Mouse (Mus musculus): Measurements from ENCODE around the gene Clic6.
A peak's percentile ranks its signal among the peaks of the same experiment; 100 is the strongest.

Gene Clic6

DNA sequence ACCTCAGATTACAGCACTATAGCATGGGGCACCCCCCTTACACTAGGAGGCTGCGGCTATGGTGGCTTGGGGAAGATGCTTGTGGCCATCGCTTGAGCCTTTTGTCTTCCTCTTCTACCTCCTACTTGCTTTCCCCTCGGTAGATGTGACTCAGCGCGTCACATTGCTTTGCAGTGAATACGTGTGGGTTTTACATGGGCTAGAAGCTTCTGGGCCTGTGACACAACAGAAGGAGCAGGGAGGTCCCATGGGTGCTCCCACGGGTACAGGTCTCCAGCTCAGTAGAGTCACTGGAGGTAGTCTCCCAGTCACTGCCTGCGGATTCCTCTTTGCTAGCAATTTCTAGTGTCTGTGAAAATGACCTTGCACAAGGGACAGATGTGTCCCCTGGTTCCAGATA lies 39.1 kb downstream of the Clic6 start:
- no peak for DNase-seq (ENCODE audit: low spot score)

DNA sequence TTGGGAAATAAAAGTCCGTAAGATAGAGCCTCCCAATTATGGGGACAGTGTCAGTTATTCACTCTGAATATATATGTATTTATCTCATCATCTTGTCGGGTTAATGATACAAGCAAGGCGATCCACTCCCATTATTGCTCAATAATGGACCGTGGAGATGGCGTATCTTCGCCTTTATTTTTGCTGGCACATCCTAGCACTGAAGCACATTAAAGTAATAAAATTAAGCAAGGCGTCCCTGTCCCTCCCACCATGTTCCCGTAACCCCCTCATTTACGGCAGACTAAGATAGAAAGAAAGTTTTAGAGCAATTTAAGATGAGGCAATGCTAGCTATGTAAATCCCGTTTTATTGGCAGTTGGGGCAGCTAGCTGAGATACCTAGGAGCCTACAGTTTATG lies 40.4 kb downstream of the Clic6 start:
- DNase-seq (ENCODE audit: low spot score), result no peak

DNA sequence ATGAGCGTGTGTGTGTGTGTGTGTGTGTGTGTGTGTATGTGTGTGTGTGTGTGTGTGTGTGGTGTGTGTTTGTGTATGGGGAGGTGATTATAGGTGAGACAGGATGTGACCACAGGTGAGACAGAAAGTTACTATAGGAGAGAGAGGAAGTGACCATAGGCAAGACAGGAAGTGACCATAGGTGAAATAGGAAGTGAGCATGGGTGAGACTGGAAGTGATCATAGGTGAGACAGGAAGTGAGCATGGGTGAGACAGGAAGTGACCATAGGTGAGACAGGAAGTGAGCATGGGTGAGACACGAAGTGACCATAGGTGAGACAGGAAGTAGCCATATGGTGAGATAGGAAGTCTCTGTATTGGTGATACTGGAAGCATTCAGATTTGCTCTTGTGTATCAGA lies 49.7 kb downstream of the Clic6 start:
- no peak for DNase-seq (ENCODE audit: low spot score)

DNA sequence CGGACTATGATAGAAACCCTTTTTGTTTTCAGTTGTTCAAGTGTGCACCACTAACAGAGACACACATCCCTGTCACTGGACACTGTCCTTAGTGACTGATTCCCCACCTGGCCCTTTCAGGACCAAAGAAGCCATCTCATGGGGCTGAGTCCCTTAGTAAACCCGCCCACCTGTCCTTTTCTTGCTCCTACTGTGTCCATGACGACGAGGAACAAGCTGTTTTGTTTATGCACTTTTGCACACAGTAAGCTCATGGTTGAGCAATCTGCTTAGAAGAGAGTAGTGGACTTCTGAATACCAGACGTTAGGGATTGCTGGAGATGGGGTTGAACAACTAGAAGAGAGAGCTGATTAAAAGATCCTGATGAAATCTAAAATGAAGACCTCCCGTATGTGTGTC lies 52.8 kb downstream of the Clic6 start:
- DNase-seq (ENCODE audit: low spot score), result no peak

DNA sequence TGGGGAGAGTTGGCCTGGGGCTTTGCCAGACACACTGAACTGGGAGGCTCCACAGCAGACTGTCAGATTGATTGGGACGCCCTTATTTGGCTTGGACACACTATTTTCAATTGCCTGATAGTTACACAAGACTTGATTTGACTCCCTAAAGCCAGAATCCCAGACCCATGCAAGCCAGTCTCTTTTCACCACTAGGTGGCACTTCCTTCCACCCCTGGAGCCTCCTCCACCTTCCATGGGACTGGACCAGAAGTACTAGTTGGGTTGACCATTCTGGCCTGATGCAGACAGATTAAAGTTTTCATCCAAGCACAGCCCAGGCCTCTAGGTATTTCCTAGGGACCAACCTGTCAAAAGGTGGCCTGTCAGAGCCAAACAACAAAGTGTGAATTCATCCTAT lies 58.7 kb downstream of the Clic6 start:
- DNase-seq (ENCODE audit: low spot score), result peak; percentile 59

DNA sequence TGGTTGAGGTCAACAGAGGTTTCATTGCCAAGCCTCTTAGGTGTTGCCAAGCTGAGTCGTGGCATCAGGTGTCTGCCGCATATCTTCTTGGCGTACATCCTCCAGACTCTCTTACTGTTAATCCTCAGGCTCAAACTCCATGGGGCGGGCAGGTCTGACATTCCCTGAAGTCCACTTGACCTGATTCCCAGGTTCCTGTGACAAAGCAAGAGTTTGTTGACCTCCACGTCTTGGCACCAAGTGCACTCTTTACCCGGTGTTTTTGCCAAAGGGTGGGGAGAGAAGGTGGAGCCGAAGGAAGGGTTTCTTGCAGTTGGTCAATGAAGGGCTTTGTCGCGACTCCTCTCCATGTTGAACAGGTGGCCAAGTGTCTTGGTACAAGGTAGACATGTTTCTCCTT lies 63.1 kb downstream of the Clic6 start:
- no peak for DNase-seq (ENCODE audit: low spot score)

DNA sequence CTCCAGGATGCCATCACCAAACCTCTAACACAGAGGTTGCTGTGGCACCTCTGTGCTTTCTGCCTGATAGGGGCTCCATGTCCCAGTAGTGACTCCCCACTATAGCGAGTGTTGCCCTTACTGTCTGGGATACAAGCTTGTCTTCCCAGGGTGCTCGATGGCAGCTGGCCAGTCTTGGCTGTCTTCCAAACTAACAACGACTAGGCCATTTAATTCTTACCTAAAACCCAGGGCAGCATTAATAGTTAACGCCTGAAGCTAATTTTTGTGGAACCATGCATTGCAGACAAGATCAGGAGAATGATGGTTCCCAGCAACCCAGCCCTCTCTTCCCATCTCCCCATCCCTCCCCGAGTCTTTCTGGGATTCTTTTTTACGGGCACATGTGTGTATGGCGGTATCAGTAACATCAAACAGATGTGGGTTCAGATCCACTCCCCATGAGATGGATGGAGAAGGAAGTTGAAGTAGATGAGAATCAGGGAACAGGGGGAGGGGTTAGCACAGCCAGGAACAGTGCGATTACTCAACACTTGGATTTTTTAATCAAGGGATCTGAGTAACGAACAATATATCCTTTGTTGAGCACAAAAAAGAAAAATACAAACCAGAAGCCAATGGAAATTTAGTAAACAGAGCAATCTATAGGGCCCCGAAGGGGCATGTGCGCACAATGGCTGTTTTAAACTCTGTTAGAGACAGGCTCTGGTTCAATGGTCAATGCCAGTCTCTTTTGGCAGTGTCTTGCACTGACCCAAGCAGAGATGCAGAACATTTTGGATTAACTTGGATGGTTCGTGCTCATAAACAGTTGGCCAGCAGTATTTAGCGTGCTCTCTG lies 66.0 kb downstream of the Clic6 start:
- no peak for DNase-seq (ENCODE audit: low spot score)

DNA sequence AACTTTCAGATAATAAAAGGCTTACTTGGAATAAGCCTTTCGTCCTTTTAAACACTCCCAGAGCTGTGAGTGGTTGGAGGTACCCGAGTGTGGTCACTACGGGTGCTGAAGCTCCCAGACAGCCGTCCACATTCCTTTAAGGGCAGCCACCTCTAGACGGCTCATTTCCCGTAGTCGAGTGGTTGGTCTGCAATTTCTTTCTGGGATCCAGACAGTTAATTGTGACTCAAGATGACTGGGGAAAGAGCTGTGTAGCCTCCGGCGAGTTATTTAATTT lies 66.5 kb downstream of the Clic6 start:
- no peak for DNase-seq (ENCODE audit: low spot score)

DNA sequence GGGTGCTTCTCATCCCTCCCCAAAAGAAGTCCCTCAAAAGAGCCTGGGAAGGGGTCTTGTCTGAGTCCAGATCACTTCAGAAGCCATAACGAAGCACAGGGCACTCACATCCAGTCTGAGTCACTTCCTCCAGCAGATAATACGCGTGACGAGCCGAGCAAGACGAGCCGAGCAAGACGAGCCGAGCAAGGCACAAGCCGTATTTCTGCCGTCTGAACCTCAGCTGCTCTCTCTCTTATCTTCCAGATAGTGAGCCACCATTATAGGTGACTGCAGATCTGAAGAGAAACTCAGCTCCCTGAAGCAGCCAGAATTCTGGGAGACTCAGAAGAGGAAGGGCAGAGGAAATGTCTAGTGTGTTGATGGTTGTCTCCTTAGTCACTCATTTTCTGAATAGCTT lies 67.3 kb downstream of the Clic6 start:
- no peak for DNase-seq (ENCODE audit: low spot score)

DNA sequence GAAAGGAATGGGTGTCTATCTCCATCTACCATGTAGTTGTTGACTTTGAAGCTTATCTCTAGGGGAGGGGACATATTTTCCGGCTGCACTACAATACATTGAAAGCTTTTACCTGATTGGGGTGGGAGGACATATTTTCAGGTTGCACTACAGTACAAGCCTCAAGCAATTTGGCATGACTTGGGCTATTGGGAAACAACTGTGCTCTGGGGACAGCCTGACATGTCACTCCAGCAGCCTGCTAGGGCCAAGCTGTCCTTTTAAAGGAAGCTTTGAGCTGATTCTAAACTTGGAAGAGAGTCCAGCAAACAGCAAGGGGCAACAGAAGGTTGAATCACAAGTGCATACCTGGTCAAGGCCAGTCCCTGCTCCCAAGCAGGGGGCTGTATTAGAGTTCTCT lies 69.5 kb downstream of the Clic6 start:
- DNase-seq (ENCODE audit: low spot score), result no peak

DNA sequence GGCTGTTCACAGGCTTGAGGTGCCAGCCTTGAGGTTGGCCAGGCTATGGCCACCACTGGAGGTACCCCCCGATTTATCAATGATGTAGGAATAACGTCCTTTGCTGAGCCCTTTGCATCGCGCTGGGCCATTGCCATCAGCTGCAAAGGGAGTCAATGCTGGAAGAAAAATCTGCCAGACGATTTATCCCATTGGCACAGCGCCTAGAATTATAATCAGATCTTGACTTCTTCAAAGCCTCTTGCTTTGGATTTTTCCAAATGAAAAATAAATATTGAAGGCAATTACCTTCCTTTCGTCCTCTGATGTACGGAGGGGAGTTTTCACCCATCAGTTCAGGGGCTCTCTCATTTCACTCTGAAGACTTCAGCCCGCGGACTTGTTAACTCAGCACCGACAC lies 79.8 kb downstream of the Clic6 start:
- no peak for DNase-seq (ENCODE audit: low spot score)

DNA sequence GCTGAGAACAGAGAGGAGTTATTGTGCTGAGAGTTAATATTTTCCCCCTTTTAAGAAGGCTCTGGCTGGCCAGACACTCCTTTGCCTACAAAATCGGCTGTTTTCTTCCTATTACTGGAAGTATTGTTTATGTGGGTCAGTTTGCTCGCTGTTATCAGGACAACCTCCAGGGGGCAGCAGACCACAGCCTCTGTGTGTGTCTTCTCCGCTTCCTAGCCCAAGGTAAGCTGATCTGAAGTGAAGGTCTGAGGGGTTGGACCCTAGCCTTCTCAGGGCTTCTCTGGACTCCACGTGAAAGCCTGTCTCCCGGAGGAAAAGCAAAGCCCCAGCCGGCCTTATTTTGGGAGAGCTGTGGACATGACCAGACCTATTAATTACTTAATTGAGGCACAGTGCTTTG lies 80.2 kb downstream of the Clic6 start:
- peak; percentile 93 for DNase-seq (ENCODE audit: low spot score)

DNA sequence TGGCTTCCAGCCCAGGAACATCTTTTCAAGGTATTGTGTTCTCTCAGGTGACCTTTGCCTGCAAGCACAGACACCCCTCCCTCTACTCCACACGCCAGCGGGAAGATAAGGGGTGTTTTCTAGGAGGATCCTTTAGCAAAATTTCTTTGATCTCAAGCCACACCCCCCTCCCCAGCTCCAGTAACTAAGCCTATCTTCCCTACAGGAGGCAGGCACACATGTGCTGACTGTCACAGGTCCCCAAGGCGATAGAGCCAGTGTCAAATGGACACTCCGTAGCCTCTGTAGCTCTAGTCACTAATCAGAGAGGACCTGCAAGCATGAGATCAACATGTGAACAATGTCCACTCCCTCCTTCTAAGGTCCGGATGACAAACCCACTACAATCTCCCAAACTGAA lies 80.6 kb downstream of the Clic6 start:
- DNase-seq (ENCODE audit: low spot score), result no peak

DNA sequence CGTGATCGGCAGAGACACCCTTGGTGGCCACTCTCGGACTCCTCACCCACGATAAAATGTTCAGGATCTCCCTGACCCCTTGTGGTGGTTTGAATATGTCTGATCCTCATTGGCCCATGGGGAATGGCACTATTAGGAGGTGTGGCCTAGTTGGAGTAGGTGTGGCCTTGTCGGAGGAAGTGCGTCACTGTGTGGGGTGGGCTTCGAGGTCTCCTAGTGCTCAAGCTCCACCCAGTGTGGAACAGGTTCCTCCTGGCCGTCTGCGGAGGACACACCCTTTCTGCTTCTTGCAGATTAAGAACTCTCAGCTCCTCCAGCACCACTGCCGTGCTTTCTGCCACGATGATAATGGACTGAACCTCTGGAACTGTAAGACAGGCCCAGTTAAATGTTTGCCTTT lies 85.7 kb downstream of the Clic6 start:
- no peak for DNase-seq (ENCODE audit: low spot score)

DNA sequence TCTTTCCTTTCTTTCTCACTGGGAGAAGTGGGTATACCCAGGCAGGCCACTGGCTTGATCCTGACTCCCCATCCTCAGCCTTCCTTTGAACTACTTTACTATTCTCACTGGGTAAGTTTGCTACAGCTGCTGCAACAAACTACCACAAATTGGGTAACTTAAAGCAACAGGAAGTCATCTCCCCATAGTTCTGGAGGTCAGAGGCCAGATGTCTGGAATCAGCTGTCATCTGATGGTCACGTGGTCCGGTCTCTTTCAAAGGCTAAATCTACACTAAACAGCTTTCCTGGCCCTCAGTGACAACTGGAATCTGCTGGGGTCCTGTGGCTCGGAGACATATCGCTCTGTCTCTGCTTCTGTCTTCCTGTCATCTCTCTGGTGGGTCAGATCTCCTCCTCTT lies 87.7 kb downstream of the Clic6 start:
- DNase-seq (ENCODE audit: low spot score), result no peak

DNA sequence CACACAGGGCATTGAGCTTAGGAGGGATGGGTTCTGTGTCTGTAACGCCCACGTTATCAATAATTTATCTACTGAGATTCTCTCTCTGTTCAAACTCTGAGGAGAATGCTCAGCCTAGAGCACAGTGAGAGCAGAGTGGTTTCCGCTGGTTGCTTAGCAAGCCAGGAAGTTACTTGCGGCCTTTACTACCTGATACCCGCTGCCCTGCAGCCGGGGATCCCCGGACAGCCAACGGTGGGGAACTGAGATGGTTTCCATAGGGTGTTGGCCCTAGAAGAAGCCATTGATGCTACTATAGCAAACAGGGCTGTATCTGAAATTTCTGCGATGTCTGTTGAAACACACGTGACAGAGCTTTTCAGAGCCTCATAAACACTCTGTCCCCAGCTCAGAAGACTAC lies 90.3 kb downstream of the Clic6 start:
- no peak for DNase-seq (ENCODE audit: low spot score)

DNA sequence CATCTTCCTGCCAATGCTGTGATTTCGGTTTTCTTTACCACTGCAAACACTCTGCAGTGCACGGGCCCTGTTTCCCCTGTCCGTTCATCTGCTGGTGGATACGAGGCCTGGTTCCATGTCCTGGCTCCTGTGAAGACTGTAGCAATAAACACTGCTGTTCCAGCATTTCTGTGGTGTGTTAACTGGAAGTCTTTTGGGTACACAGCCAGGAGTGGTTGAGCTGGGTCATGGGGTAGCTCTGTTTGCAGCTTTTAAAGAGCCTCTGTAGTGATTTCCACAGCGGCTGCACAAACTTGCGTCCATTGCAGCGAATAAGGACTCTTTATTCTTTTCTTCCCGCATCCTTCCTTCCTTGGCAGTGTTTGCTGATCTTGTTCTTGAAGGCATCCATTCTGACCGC lies 91.8 kb downstream of the Clic6 start:
- DNase-seq (ENCODE audit: low spot score), result no peak

DNA sequence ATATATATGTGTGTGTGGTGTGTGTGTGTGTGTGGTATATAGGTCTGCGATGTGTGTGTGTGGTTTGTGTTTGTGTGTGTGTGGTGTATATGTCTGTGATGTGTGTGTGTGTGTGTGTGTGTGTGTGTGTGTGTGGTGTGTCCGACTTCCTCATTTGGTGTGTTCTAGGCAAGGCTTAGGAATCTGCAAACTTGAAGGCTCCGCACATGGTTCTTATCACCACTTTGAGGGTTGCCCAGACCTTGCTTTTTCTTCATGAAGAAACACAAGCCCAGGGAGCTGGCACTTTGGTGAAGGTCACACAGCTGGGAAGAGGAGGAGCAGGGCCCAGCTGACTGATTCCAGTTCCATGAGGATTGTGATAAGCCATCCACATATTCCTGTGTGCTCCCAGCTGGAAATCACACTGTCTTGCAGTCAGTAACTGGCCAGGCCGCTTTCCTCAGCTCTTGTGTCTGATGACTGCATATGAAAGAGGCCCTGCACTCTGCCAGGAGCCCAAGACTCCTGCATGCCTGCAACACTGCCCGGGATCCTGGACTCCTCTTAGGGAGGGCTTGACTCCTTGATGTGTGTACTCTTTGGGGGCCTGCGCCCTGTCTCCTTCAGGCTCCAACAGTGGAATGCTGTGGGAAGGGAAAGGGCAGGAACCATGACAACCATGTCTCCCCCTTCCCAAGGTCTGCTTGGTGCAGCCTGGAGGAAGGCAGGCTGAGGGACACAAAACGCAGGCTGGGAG lies 93.5 kb downstream of the Clic6 start:
- no peak for DNase-seq (ENCODE audit: low spot score)

DNA sequence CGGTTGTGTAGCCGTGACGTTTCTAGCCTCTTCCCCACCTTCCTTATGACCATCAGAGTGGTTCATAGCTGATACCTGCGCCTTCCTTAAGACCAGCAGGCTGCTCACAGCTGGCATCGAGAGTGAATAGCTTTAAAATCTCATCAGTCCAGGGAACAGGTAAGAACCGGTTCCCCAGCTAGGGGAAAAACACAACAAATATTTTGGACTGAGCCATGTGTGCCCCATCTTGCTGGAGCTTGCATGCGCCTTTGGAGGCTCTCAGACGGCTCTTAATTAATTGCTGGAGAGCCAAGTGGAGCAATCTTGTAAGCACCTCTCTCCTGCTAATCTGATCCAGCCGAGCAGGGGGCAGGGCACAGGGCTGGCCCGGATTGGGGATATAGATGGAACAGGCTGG lies 95.4 kb downstream of the Clic6 start:
- DNase-seq (ENCODE audit: low spot score), result no peak

DNA sequence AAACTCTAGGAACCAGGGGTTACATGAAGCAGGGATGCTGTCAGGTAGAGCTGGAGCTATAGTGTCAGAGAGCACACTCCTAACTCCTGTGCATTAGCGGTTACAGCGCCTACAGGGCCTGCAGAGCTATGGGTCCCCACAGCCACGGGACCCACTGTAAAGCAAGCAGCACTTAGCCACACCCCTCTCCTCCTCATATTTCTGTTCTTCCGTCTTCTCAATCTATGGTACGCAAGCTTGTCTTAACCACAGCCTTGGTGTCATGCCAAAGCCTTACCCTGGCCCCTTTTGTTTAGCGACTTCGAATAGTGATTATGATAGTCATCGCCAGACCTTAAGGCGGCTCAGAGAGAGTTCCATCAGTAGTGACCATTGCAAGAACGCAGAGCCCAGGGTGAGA lies 96.2 kb downstream of the Clic6 start:
- no peak for DNase-seq (ENCODE audit: low spot score)

DNA sequence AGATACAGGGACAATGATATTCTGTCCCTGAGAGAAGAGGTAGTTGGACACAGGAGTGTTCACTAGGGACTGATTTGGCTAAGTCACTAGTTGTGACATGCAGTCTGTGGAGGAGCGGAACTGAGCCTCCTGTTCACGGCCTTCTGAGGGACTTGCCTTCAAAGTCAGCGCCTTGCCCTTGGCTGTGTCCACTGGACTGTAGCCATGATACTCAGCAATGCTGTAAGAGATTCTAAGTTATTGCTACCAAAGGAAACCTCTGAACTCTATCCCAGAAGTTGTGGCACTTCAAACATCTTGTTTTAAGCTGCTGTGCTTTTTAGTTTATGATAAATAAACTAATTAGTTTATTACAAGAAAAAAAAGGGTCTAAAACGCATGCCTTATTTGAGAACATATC lies 102.3 kb downstream of the Clic6 start:
- DNase-seq (ENCODE audit: low spot score), result no peak

Data from retina, embryonic 14.5 days (tissue).